Mouse (Mus musculus): Measurements from ENCODE around the gene Sbsn. TPM values are rescaled to one million over a fixed set of nuclear protein-coding genes. Genes with fewer than 3 reads are reported as not detected.

Gene Sbsn
- polyA plus RNA-seq, 1 experiment, result 6.9 TPM

- DNase-seq, result no peak
- Histone ChIP-seq H3K4me1 (ENCODE audit: control insufficient read depth, insufficient read depth, low read length) (no peaks in the 10 kb centered on the region), H3K27ac (ENCODE audit: insufficient read depth, low read length) (no peak overlapping the region), H3K4me3 (replicated peaks; ENCODE audit: insufficient read depth, low read depth, low read length) (no peak overlapping the region), H3K27me3 (ENCODE audit: control insufficient read depth, insufficient read depth, low read length) (no peaks in the 10 kb centered on the region)
- WGBS, result 73% methylated on average over 1 of the region's 1 CpGs
- TF ChIP-seq CTCF (IDR thresholded peaks at IDR 0.05; ENCODE audit: borderline replicate concordance, insufficient read depth, low read depth, low read length), result no peak
- TF ChIP-seq POLR2A (IDR thresholded peaks at IDR 0.05; ENCODE audit: borderline replicate concordance, insufficient read depth, low read length), result no peak
Observed at GRCm38 (mm10) chr7:30785154-30785553, 33.9 kb downstream of the Sbsn start.

GRCm38 (mm10) chr7:30785721-30786546 lies 34.7 kb downstream of the Sbsn start:
- DNase-seq, result no peak
- no peak overlapping the region for H3K27ac ChIP-seq (ENCODE audit: insufficient read depth, low read length)
- no peaks in the 10 kb centered on the region for H3K27me3 ChIP-seq (ENCODE audit: control insufficient read depth, insufficient read depth, low read length)
- TF ChIP-seq POLR2A (IDR thresholded peaks at IDR 0.05; ENCODE audit: borderline replicate concordance, insufficient read depth, low read length) (no peak), CTCF (IDR thresholded peaks at IDR 0.05; ENCODE audit: borderline replicate concordance, insufficient read depth, low read depth, low read length) (no peak)
- no peak overlapping the region for H3K4me3 ChIP-seq (replicated peaks; ENCODE audit: insufficient read depth, low read depth, low read length)
- no peaks in the 10 kb centered on the region for H3K4me1 ChIP-seq (ENCODE audit: control insufficient read depth, insufficient read depth, low read length)
- WGBS, result 45% methylated on average over 13 of the region's 13 CpGs

GRCm38 (mm10) chr7:30787377-30788022 lies 36.2 kb downstream of the Sbsn start, which contains the start of gene Krtdap:
Gene Krtdap (plus strand): TSS chr7:30787896.
- no peak within 1 kb of the TSS for H3K4me3 ChIP-seq (replicated peaks; ENCODE audit: insufficient read depth, low read depth, low read length)
- no peak within 1 kb of the TSS for H3K27ac ChIP-seq (ENCODE audit: insufficient read depth, low read length)
- DNase-seq, result no peak
- no peaks in the 10 kb centered on the region for H3K27me3 ChIP-seq (ENCODE audit: control insufficient read depth, insufficient read depth, low read length)
- no peaks in the 10 kb centered on the region for H3K4me1 ChIP-seq (ENCODE audit: control insufficient read depth, insufficient read depth, low read length)
- TF ChIP-seq CTCF (IDR thresholded peaks at IDR 0.05; ENCODE audit: borderline replicate concordance, insufficient read depth, low read depth, low read length), result no peak
- 39% methylated on average over 15 of the region's 15 CpGs for WGBS

- TF ChIP-seq POLR2A (IDR thresholded peaks at IDR 0.05; ENCODE audit: borderline replicate concordance, insufficient read depth, low read length) (no peak), CTCF (IDR thresholded peaks at IDR 0.05; ENCODE audit: borderline replicate concordance, insufficient read depth, low read depth, low read length) (no peak)
- Histone ChIP-seq H3K27me3 (ENCODE audit: control insufficient read depth, insufficient read depth, low read length) (no peaks in the 10 kb centered on the region), H3K4me3 (replicated peaks; ENCODE audit: insufficient read depth, low read depth, low read length) (no peak overlapping the region), H3K27ac (ENCODE audit: insufficient read depth, low read length) (no peak overlapping the region), H3K4me1 (ENCODE audit: control insufficient read depth, insufficient read depth, low read length) (no peaks in the 10 kb centered on the region)
- no peak for DNase-seq
- WGBS, result 60% methylated on average over 10 of the region's 10 CpGs
Observed at GRCm38 (mm10) chr7:30790141-30790540, 38.9 kb downstream of the Sbsn start.

- Histone ChIP-seq H3K4me1 (ENCODE audit: control insufficient read depth, insufficient read depth, low read length) (no peaks in the 10 kb centered on the region), H3K27me3 (ENCODE audit: control insufficient read depth, insufficient read depth, low read length) (no peaks in the 10 kb centered on the region), H3K27ac (ENCODE audit: insufficient read depth, low read length) (no peak overlapping the region), H3K4me3 (replicated peaks; ENCODE audit: insufficient read depth, low read depth, low read length) (no peak overlapping the region)
- 20% methylated on average over 9 of the region's 9 CpGs for WGBS
- DNase-seq, result no peak
- TF ChIP-seq CTCF (IDR thresholded peaks at IDR 0.05; ENCODE audit: borderline replicate concordance, insufficient read depth, low read depth, low read length) (no peak), POLR2A (IDR thresholded peaks at IDR 0.05; ENCODE audit: borderline replicate concordance, insufficient read depth, low read length) (no peak)
Observed at GRCm38 (mm10) chr7:30791921-30792320, 40.6 kb downstream of the Sbsn start.

GRCm38 (mm10) chr7:30794921-30795320 lies 43.6 kb downstream of the Sbsn start:
- Histone ChIP-seq H3K27me3 (ENCODE audit: control insufficient read depth, insufficient read depth, low read length) (no peaks in the 10 kb centered on the region), H3K4me3 (replicated peaks; ENCODE audit: insufficient read depth, low read depth, low read length) (no peak overlapping the region), H3K4me1 (ENCODE audit: control insufficient read depth, insufficient read depth, low read length) (no peaks in the 10 kb centered on the region), H3K27ac (ENCODE audit: insufficient read depth, low read length) (no peak overlapping the region)
- TF ChIP-seq POLR2A (IDR thresholded peaks at IDR 0.05; ENCODE audit: borderline replicate concordance, insufficient read depth, low read length) (no peak), CTCF (IDR thresholded peaks at IDR 0.05; ENCODE audit: borderline replicate concordance, insufficient read depth, low read depth, low read length) (no peak)
- no peak for DNase-seq

GRCm38 (mm10) chr7:30796790-30797189 lies 45.5 kb downstream of the Sbsn start:
- Histone ChIP-seq H3K4me3 (replicated peaks; ENCODE audit: insufficient read depth, low read depth, low read length) (no peak overlapping the region), H3K27me3 (ENCODE audit: control insufficient read depth, insufficient read depth, low read length) (no peaks in the 10 kb centered on the region), H3K4me1 (ENCODE audit: control insufficient read depth, insufficient read depth, low read length) (no peaks in the 10 kb centered on the region), H3K27ac (ENCODE audit: insufficient read depth, low read length) (no peak overlapping the region)
- 70% methylated on average over 1 of the region's 1 CpGs for WGBS
- TF ChIP-seq CTCF (IDR thresholded peaks at IDR 0.05; ENCODE audit: borderline replicate concordance, insufficient read depth, low read depth, low read length) (no peak), POLR2A (IDR thresholded peaks at IDR 0.05; ENCODE audit: borderline replicate concordance, insufficient read depth, low read length) (no peak)
- DNase-seq, result no peak

- DNase-seq, result no peak
- no peaks in the 10 kb centered on the region for H3K27me3 ChIP-seq (ENCODE audit: control insufficient read depth, insufficient read depth, low read length)
- no peak overlapping the region for H3K4me3 ChIP-seq (replicated peaks; ENCODE audit: insufficient read depth, low read depth, low read length)
- H3K27ac ChIP-seq (ENCODE audit: insufficient read depth, low read length), result no peak overlapping the region
- H3K4me1 ChIP-seq (ENCODE audit: control insufficient read depth, insufficient read depth, low read length), result no peaks in the 10 kb centered on the region
- no peak for TF ChIP-seq CTCF (IDR thresholded peaks at IDR 0.05; ENCODE audit: borderline replicate concordance, insufficient read depth, low read depth, low read length)
- no peak for TF ChIP-seq POLR2A (IDR thresholded peaks at IDR 0.05; ENCODE audit: borderline replicate concordance, insufficient read depth, low read length)
Observed at GRCm38 (mm10) chr7:30800653-30801052, 49.4 kb downstream of the Sbsn start.
